In genomic region chr3:94824110-94824509, GRCm38 (mm10) we compare ENCODE assay signal across 28 mouse cellular contexts. TPM values are rescaled to one million over a fixed set of nuclear protein-coding genes. Genes with fewer than 3 reads are reported as not detected.
DNase-seq lines count a peak whose midpoint lies in the region; ATAC-seq and TF ChIP-seq lines count a peak whose summit lies in the region.
"Had no signal": no experiment of that assay in that cellular context is flagged by ENCODE, and none has a peak within 500 bp of the region (broad histone marks: within the 10 kb centered on the region; RNA-seq: fewer than 3 reads in every experiment).

No protein-coding gene starts in this region.

- H3K36me3 ChIP-seq in kidney, adult 2 months (ENCODE audit: control insufficient read depth, insufficient read depth, low read length), result no peaks in the 10 kb centered on the region
- H3K36me3 ChIP-seq in kidney, embryonic 14.5 days (ENCODE audit: control insufficient read depth, insufficient read depth, low read length), result no peaks in the 10 kb centered on the region
- H3K36me3 ChIP-seq in lung, postnatal 0 days (ENCODE audit: insufficient read depth, low read length), result no peaks in the 10 kb centered on the region
- H3K36me3 ChIP-seq in MEL (ENCODE audit: control insufficient read depth in 1 of 2, insufficient read depth in 2 of 2, low read length in 2 of 2), result peaks cover 0 to 6% of the 10 kb centered on the region in 2 experiments; a peak in 2 of 4 replicates
- H3K36me3 ChIP-seq: limb, embryonic 13.5 days; midbrain, embryonic 13.5 days; neural tube, embryonic 12.5 days had no signal

- no peak overlapping the region for H3K4me2 ChIP-seq in kidney, embryonic 14.5 days (replicated peaks; ENCODE audit: low read depth, low read length)
- H3K4me2 ChIP-seq in lung, postnatal 0 days (replicated peaks; ENCODE audit: low read depth, low read length), result no peak overlapping the region
- H3K4me2 ChIP-seq: forebrain, embryonic 13.5 days; heart, embryonic 12.5 days; limb, embryonic 13.5 days; midbrain, embryonic 13.5 days; neural tube, embryonic 12.5 days had no signal

- WGBS in kidney, adult 2 months, result 85% methylated on average over 3 of the region's 3 CpGs
- WGBS in kidney, embryonic 14.5 days, result 86% methylated on average over 3 of the region's 3 CpGs
- WGBS in lung, adult 2 months, result 82% methylated on average over 3 of the region's 3 CpGs
- WGBS in lung, postnatal 0 days, result 79% methylated on average over 3 of the region's 3 CpGs

- DNase-seq in kidney, adult 2 months, result no peak
- no peak for DNase-seq in lung, adult 2 months
- DNase-seq in lung, postnatal 0 days (ENCODE audit: low spot score), result no peak
- DNase-seq in MEL (ENCODE audit: low read depth, low spot score), result peak; percentile 50
- DNase-seq in embryo, embryonic 9.5 days (ENCODE audit: extremely low spot score), result no peak
- no peak for DNase-seq in cerebellum, adult 9-11 months
- DNase-seq: adrenal gland, postnatal 10 days; B cell, adult 2 months; cerebellum, adult 2 months; cerebellum, postnatal 36 days; embryo, embryonic 11 days; heart, postnatal 10 days; kidney, adult 18-20 months; kidney, postnatal 14 days; layer of hippocampus, postnatal 36 days; lung, adult 18-20 months; retina, postnatal 1 day; right cerebral cortex, postnatal 25 days; thymus, postnatal 25 days had no signal

- no peaks in the 10 kb centered on the region for H3K79me2 ChIP-seq in MEL (ENCODE audit: control insufficient read depth, insufficient read depth, low read length, poor library complexity)

- TF ChIP-seq RAD21 in MEL (IDR thresholded peaks at IDR 0.05; ENCODE audit: low read depth, low read length), result peak; percentile 66

- no peaks in the 10 kb centered on the region for H3K27me3 ChIP-seq in kidney, adult 2 months (replicated peaks; ENCODE audit: control insufficient read depth, insufficient read depth, low read length)
- H3K27me3 ChIP-seq in kidney, embryonic 14.5 days (ENCODE audit: control insufficient read depth, insufficient read depth, low read length), result no peaks in the 10 kb centered on the region
- H3K27me3 ChIP-seq in lung, postnatal 0 days (replicated peaks; ENCODE audit: insufficient read depth, low read length), result no peaks in the 10 kb centered on the region
- H3K27me3 ChIP-seq in MEL (ENCODE audit: control insufficient read depth in 1 of 2, insufficient read depth in 2 of 2, low read length in 2 of 2), result peaks cover 9 to 12% of the 10 kb centered on the region in 2 experiments
- H3K27me3 ChIP-seq: forebrain, embryonic 13.5 days; heart, embryonic 12.5 days; limb, embryonic 13.5 days; midbrain, embryonic 13.5 days; neural tube, embryonic 12.5 days had no signal

- no peak overlapping the region for H3K27ac ChIP-seq in kidney, adult 2 months (ENCODE audit: insufficient read depth, low read depth, low read length)
- H3K27ac ChIP-seq in kidney, embryonic 14.5 days (ENCODE audit: low read depth, low read length), result no peak overlapping the region
- no peak overlapping the region for H3K27ac ChIP-seq in lung, postnatal 0 days (ENCODE audit: low read length)
- H3K27ac ChIP-seq in MEL (ENCODE audit: control insufficient read depth, low read depth, low read length), result no peak overlapping the region
- H3K27ac ChIP-seq: forebrain, embryonic 13.5 days; hindbrain, postnatal 0 days; limb, embryonic 13.5 days; midbrain, embryonic 13.5 days; neural tube, embryonic 12.5 days had no signal

- TF ChIP-seq POLR2A in kidney, adult 2 months (IDR thresholded peaks at IDR 0.05; ENCODE audit: low read depth, low read length), result no peak
- no peak for TF ChIP-seq POLR2A in lung, adult 2 months (IDR thresholded peaks at IDR 0.05; ENCODE audit: borderline replicate concordance, extremely low read depth, low read depth, low read length)
- TF ChIP-seq POLR2A in MEL (IDR thresholded peaks at IDR 0.05; ENCODE audit: control insufficient read depth in 1 of 2, insufficient read depth in 1 of 2, low read depth in 1 of 2, low read length in 2 of 2, poor library complexity in 1 of 2), result no peak

- no peak for ATAC-seq in kidney, embryonic 14.5 days (ENCODE audit: low FRiP score, low TSS enrichment)
- no peak for ATAC-seq in lung, postnatal 0 days
- ATAC-seq: activated CD4-positive, CD25-positive, alpha-beta regulatory T cell, adult 4 months; forebrain, embryonic 13.5 days; hindbrain, postnatal 0 days; midbrain, embryonic 13.5 days had no signal

- no peaks in the 10 kb centered on the region; the same call in 1 of the 2 replicates for H3K4me1 ChIP-seq in kidney, adult 2 months (ENCODE audit: control insufficient read depth, insufficient read depth, low read length)
- no peaks in the 10 kb centered on the region for H3K4me1 ChIP-seq in kidney, embryonic 14.5 days (ENCODE audit: control insufficient read depth, insufficient read depth, low read length)
- no peaks in the 10 kb centered on the region for H3K4me1 ChIP-seq in lung, adult 2 months (ENCODE audit: control insufficient read depth, insufficient read depth, low read length)
- H3K4me1 ChIP-seq in lung, postnatal 0 days (ENCODE audit: insufficient read depth, low read depth, low read length), result no peaks in the 10 kb centered on the region
- H3K4me1 ChIP-seq in MEL (ENCODE audit: control insufficient read depth in 1 of 2, insufficient read depth in 2 of 2, low read length in 2 of 2), result no peaks in the 10 kb centered on the region
- H3K4me1 ChIP-seq: forebrain, embryonic 13.5 days; limb, embryonic 13.5 days; neural tube, embryonic 12.5 days had no signal

- H3K9ac ChIP-seq in kidney, embryonic 14.5 days (ENCODE audit: low read depth, low read length), result no peak overlapping the region
- no peak overlapping the region for H3K9ac ChIP-seq in lung, postnatal 0 days (replicated peaks; ENCODE audit: low read depth)
- H3K9ac ChIP-seq in MEL (ENCODE audit: control insufficient read depth, low read depth, low read length, poor library complexity, severe bottlenecking), result no peak overlapping the region
- H3K9ac ChIP-seq: forebrain, embryonic 13.5 days; heart, embryonic 12.5 days; limb, embryonic 13.5 days; midbrain, embryonic 13.5 days; neural tube, embryonic 12.5 days had no signal

- no peak for TF ChIP-seq EP300 in lung, postnatal 0 days (IDR thresholded peaks at IDR 0.05)
- no peak for TF ChIP-seq EP300 in MEL (IDR thresholded peaks at IDR 0.05; ENCODE audit: low read depth in 1 of 2, low read length in 2 of 2)

- TF ChIP-seq CTCF in kidney, adult 2 months (conservative IDR thresholded peaks at IDR 0.05; ENCODE audit: insufficient read depth, insufficient read length, low read depth, low read length), result peak; percentile 25; the same call in 1 of the 2 replicates
- 0 out of 2 replicates have a peak, but pooled peaks have one; percentile 4 for TF ChIP-seq CTCF in lung, adult 2 months (IDR thresholded peaks at IDR 0.05; ENCODE audit: insufficient read depth, low read length)
- no peak for TF ChIP-seq CTCF in lung, postnatal 0 days (IDR thresholded peaks at IDR 0.05)
- TF ChIP-seq CTCF in MEL (IDR thresholded peaks at IDR 0.05 in 2 of 3, conservative IDR thresholded peaks at IDR 0.05 in 1 of 3; ENCODE audit: control insufficient read depth in 1 of 3, insufficient read depth in 1 of 3, low read depth in 2 of 3, low read length in 3 of 3, poor library complexity in 1 of 3, severe bottlenecking in 1 of 3), result peak; percentile 24 to 69 (median 56); a peak in 5 of 6 replicates

- H3K9me3 ChIP-seq in kidney, embryonic 14.5 days (ENCODE audit: control insufficient read depth, low read length), result no peaks in the 10 kb centered on the region
- no peaks in the 10 kb centered on the region for H3K9me3 ChIP-seq in lung, postnatal 0 days (ENCODE audit: low read length)
- no peaks in the 10 kb centered on the region for H3K9me3 ChIP-seq in MEL (replicated peaks; ENCODE audit: insufficient read depth, low read length)
- H3K9me3 ChIP-seq: forebrain, embryonic 13.5 days; heart, embryonic 12.5 days; midbrain, embryonic 13.5 days; neural tube, embryonic 12.5 days had no signal

- H3K4me3 ChIP-seq in kidney, adult 2 months (ENCODE audit: insufficient read depth, low read depth, low read length), result no peak overlapping the region
- H3K4me3 ChIP-seq in kidney, embryonic 14.5 days (ENCODE audit: low read length), result no peak overlapping the region
- H3K4me3 ChIP-seq in lung, adult 2 months (replicated peaks; ENCODE audit: extremely low read depth, low read depth, low read length), result no peak overlapping the region
- H3K4me3 ChIP-seq in lung, postnatal 0 days (ENCODE audit: low read depth, low read length), result no peak overlapping the region
- H3K4me3 ChIP-seq in MEL (ENCODE audit: control insufficient read depth in 1 of 2, insufficient read depth in 1 of 2, low read depth in 2 of 2, low read length in 2 of 2), result no peak overlapping the region
- H3K4me3 ChIP-seq: forebrain, embryonic 13.5 days; heart, embryonic 12.5 days; limb, embryonic 13.5 days; midbrain, embryonic 13.5 days; neural tube, embryonic 12.5 days had no signal

TF ChIP-seq in MEL, 35 proteins besides CTCF, POLR2A, EP300 and RAD21:
- TF ChIP-seq POLR2AphosphoS2 (IDR thresholded peaks at IDR 0.05; ENCODE audit: low read length) (no peak), SMC3 (IDR thresholded peaks at IDR 0.05; ENCODE audit: low read depth, low read length) (peak; percentile 38), POLR2AphosphoS5 (IDR thresholded peaks at IDR 0.05; ENCODE audit: borderline replicate concordance, low read depth, low read length) (no peak), HCFC1 (IDR thresholded peaks at IDR 0.05; ENCODE audit: low read depth, low read length) (no peak)

RNA-seq across cellular contexts. Expression of gene Pogz, which starts 13.3 kb away (rescaled TPM):
- 19.7 and 21.0 TPM in 2 replicates for polyA plus RNA-seq in kidney, adult 2 months (2012; rRNA removed)
- 19.7 and 24.4 TPM in 2 replicates for polyA plus RNA-seq in kidney, embryonic 14.5 days (2014; fragmentation: Nextera tagmentation; extraction: Ambion mirVana)
- polyA plus RNA-seq in lung, adult 2 months (2012; rRNA removed), result 26.1 and 28.1 TPM in 2 replicates
- polyA plus RNA-seq in lung, postnatal 0 days (2015; fragmentation: Nextera tagmentation; extraction: Ambion mirVana), result 6.8 and 8.1 TPM in 2 replicates
- 10.6 and 12.9 TPM in 2 replicates for total RNA-seq in MEL (2012; rRNA removed)
- 10 to 100 TPM in 1 of 2 experiments, not detected in 1; 31.6 TPM for polyA plus RNA-seq in MEL (2012; ENCODE audit: insufficient read depth in 1 of 2, insufficient read length in 2 of 2, low read depth in 1 of 2, low replicate concordance in 2 of 2, missing spikeins in 1 of 2)

RNA-seq across cellular contexts. Expression of gene Cgn, which starts 37.8 kb away (rescaled TPM):
- polyA plus RNA-seq in kidney, adult 2 months (2012; rRNA removed), result 6.0 and 6.8 TPM in 2 replicates
- polyA plus RNA-seq in kidney, embryonic 14.5 days (2014; fragmentation: Nextera tagmentation; extraction: Ambion mirVana), result 7.4 and 14.2 TPM in 2 replicates
- polyA plus RNA-seq in lung, adult 2 months (2012; rRNA removed), result 18.8 and 27.8 TPM in 2 replicates
- polyA plus RNA-seq in lung, postnatal 0 days (2015; fragmentation: Nextera tagmentation; extraction: Ambion mirVana), result 29.6 and 37.6 TPM in 2 replicates
- total RNA-seq in MEL (2012; rRNA removed), result 0.04 and 0.07 TPM in 2 replicates
- polyA plus RNA-seq in MEL (2012; ENCODE audit: insufficient read depth in 1 of 2, insufficient read length in 2 of 2, low read depth in 1 of 2, low replicate concordance in 2 of 2, missing spikeins in 1 of 2), result under 1 TPM in 1 of 2 experiments, not detected in 1; 0.86 TPM
- total RNA-seq: megakaryocyte, adult 5-6 weeks had no signal
- polyA plus RNA-seq: activated CD4-positive, CD25-positive, alpha-beta regulatory T cell, adult 4 months had no signal
